Mouse (Mus musculus) limb, embryonic 11.5 days (tissue): ENCODE measurements at regions not wholly inside any gene's neighbourhood (a gene's known extent, or its start where the extent isn't known, plus 50 kb on each side); places are given as distances from the start of the nearest gene placed in this dataset.
"Not testable (repeated sequence)": the region's sequence is repeated elsewhere in the genome, so short reads cannot be mapped to it uniquely, and the experiment has no call there.

Source experiments
- ATAC-seq: fragments of 200-750 bp; cut with Nextera tagmentation; 2 replicates; pipeline ENCODE4 v1.8.0; 2017; ENCODE audit warnings: low read depth; ENCODE audit not compliant: insufficient number of reproducible peaks, low FRiP score, low TSS enrichment
- DNase-seq: peaks from one replicate; pipeline ENCODE4 v3.0.0-alpha.2; 2015; ENCODE audit warnings: low spot score
- H3K27ac ChIP-seq: fragments of 300-500 bp; sonication (generic); replicated peaks from 2 replicates; pipeline ENCODE4 v1.5.1; 2014; ENCODE audit warnings: low read depth, mild to moderate bottlenecking, low read length
- H3K27me3 ChIP-seq: fragments of 300-500 bp; sonication (generic); 2 replicates; pipeline ENCODE4 v1.6.1; 2014; ENCODE audit warnings: mild to moderate bottlenecking, low read length, mixed read lengths; ENCODE audit not compliant: control insufficient read depth, insufficient read depth
- H3K36me3 ChIP-seq: fragments of 300-500 bp; sonication (generic); 2 replicates; pipeline ENCODE4 v1.6.1; 2014; ENCODE audit warnings: mild to moderate bottlenecking, low read length, moderate library complexity, mixed read lengths; ENCODE audit not compliant: control insufficient read depth, insufficient read depth
- H3K4me1 ChIP-seq: fragments of 300-500 bp; sonication (generic); 2 replicates; pipeline ENCODE4 v1.6.1; 2014; ENCODE audit warnings: low read length, mixed read lengths; ENCODE audit not compliant: control insufficient read depth, insufficient read depth
- H3K4me2 ChIP-seq: fragments of 300-500 bp; sonication (generic); 2 replicates; pipeline ENCODE4 v1.6.1; 2014; ENCODE audit warnings: low read depth, mild to moderate bottlenecking, moderate library complexity; ENCODE audit not compliant: severe bottlenecking
- H3K4me3 ChIP-seq: fragments of 300-500 bp; sonication (generic); 2 replicates; pipeline ENCODE4 v1.5.1; 2014; ENCODE audit warnings: low read depth, low read length
- H3K9ac ChIP-seq: fragments of 300-500 bp; sonication (generic); 2 replicates; pipeline ENCODE4 v1.6.1; 2014; ENCODE audit warnings: mild to moderate bottlenecking, low read length
- H3K9me3 ChIP-seq: fragments of 300-500 bp; sonication (generic); 2 replicates; pipeline ENCODE4 v1.6.1; 2016; ENCODE audit warnings: low read length; ENCODE audit not compliant: control insufficient read depth
- WGBS: fragments of 180-500 bp; shearing (Covaris S2); extraction: QIAGEN DNeasy Blood & Tissue Kit; methylation state at CpG from one replicate; pipeline ENCODE4 v1.1.7; 2014; 5-methylcytosine and 5-hydroxymethylcytosine counted together

DNA sequence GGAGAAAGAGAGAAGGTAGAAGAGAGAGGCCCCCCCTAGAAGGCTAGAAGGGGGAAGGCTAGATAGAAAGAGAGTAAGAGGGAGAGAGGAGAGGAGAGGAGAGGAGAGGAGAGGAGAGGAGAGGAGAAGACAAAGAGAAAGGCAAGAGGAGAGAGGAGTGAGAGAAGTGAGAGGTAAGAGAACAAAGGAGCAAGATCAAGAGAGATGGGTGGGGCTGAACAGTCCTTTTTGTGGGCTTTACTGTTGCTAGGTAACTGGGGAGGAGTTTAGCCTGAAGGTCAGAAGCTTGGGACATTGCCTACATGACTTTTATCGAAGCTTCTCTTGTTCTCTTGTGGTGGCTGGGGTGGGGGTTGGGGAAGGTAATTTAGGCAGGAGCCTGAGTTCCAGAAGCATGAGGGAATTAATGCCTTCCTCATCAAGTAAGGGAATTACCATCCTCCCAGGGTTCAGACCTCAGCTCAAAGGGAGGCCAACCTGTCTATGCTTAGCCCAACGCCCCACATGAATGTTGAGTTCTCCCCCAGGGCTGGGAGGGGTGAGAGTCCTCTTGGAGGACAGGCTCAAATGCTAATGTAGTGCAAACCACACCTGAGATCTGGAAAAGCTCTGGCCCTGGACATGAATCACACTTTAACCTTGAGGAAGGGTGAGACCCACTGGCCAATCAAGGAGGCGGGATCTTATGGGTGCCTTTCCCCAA lies 662.1 kb upstream of the Gm21863 start:
- not testable (repeated sequence) for H3K9ac ChIP-seq, ATAC-seq, H3K36me3 ChIP-seq, H3K27me3 ChIP-seq, H3K9me3 ChIP-seq, H3K27ac ChIP-seq, DNase-seq, H3K4me2 ChIP-seq, H3K4me1 ChIP-seq, H3K4me3 ChIP-seq
- WGBS, result 86% methylated on average over 3 of the region's 3 CpGs
